Mouse (Mus musculus) retina, postnatal 7 days (tissue): ENCODE measurements around the gene Copb1.

Experiments
- DNase-seq: peaks from one replicate; pipeline ENCODE4 v3.0.0-alpha.2; 2012; ENCODE audit warnings: low read depth, low spot score

Copb1 gene

GRCm38 (mm10) chr7:114169381-114169780, 85.1 kb downstream of the Copb1 start:
- DNase-seq: no peak
